Mouse (Mus musculus): Measurements from ENCODE around the gene Zcchc13.
"Not testable (repeated sequence)": the region's sequence is repeated elsewhere in the genome, so short reads cannot be mapped to it uniquely, and the experiment has no call there.

- not testable (repeated sequence) for TF ChIP-seq CTCF (IDR thresholded peaks at IDR 0.05); POLR2A (IDR thresholded peaks at IDR 0.05; ENCODE audit: insufficient read depth, low read depth, low read length); EP300 (IDR thresholded peaks at IDR 0.05; ENCODE audit: insufficient read depth, low read depth, low read length)
Observed at GRCm38 (mm10) chrX:103664445-103664844, 34.1 kb downstream of the Zcchc13 start.
